Mouse (Mus musculus) splenic B cell, adult 2 months (primary cell): ENCODE measurements around the gene Rab42.
"Not testable (repeated sequence)": the region's sequence is repeated elsewhere in the genome, so short reads cannot be mapped to it uniquely, and the experiment has no call there.

ENCODE experiments used
- DNase-seq: peaks from one replicate; pipeline ENCODE4 v3.0.0-alpha.2; 2011; ENCODE audit warnings: low read depth, low spot score
- H3K27me3 ChIP-seq: 2 replicates; pipeline ENCODE4 v1.6.1; 2012; ENCODE audit warnings: mild to moderate bottlenecking, low read length, moderate library complexity, mixed read lengths; ENCODE audit not compliant: control insufficient read depth, poor library complexity, insufficient read depth, severe bottlenecking
- H3K36me3 ChIP-seq: 2 replicates; pipeline ENCODE4 v1.6.1; 2012; ENCODE audit warnings: mild to moderate bottlenecking, low read length, moderate library complexity, mixed read lengths; ENCODE audit not compliant: control insufficient read depth, poor library complexity, insufficient read depth, severe bottlenecking

Rab42 gene

DNA sequence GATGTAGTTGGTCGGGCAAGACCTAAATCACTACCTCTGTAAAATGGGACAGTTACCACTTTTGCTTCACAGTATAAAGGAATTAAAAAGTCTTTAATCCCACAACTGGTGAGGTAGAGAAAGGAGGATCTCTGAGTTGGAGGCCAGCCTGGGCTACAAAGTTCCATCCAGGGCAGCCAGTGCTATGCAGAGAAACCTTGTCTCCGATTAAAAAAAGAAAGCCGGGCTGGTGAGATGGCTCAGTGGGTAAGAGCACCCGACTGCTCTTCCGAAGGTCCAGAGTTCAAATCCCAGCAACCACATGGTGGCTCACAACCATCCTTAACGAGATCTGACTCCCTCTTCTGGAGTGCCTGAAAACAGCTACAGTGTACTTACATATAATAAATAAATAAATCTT lies 299 bp upstream of the Rab42 start:
- not testable (repeated sequence) for H3K27me3 ChIP-seq, DNase-seq, H3K36me3 ChIP-seq

- DNase-seq: no peak
- H3K27me3 ChIP-seq: no peaks in the 10 kb centered on the region
- no peaks in the 10 kb centered on the region for H3K36me3 ChIP-seq
These were observed 933 bp downstream of the Rab42 start for GRCm38 (mm10) chr4:132301965-132302938.

- no peak for DNase-seq
- Histone ChIP-seq H3K27me3 (no peaks in the 10 kb centered on the region), H3K36me3 (no peaks in the 10 kb centered on the region)
These were observed 1.7 kb downstream of the Rab42 start for GRCm38 (mm10) chr4:132301486-132301885.

GRCm38 (mm10) chr4:132299849-132300248 lies 3.3 kb downstream of the Rab42 start:
- no peaks in the 10 kb centered on the region for H3K27me3 ChIP-seq

GRCm38 (mm10) chr4:132295696-132296390 lies 7.3 kb downstream of the Rab42 start:
- peaks cover 2% of the 10 kb centered on the region for H3K36me3 ChIP-seq
- no peaks in the 10 kb centered on the region for H3K27me3 ChIP-seq
- peak; percentile 19 for DNase-seq

More at GRCm38 (mm10) chr4:132299849-132300248, 3.3 kb downstream of the Rab42 start:
- no peak for DNase-seq
- H3K36me3 ChIP-seq: no peaks in the 10 kb centered on the region

DNA sequence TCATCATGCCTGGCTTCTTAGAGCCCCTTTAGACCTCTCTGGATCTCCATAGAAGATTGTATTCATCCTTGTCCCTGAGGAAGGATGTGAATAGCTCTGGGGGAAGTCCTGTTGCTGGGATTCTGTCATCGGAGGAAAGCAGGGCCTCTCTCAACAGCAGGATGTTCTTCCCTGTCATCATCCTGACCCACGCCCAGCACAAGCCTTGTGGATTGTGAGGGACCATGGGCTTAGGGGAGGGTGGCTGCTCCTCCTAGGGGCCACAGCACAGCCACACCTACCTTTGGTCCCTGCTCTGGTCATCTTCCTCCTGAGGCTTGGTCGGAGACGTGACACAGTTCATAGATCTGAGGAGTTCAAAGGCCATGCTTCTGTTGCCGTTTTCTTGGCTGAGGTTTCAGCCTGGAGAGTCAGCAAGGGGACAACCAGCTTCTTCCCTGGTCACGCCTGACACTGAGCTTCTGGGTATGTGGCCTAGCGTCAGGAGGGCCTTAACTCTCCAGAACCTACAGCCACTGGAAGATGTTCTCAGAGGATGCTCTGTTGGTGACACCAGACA lies 9.4 kb downstream of the Rab42 start:
- Histone ChIP-seq H3K27me3 (no peaks in the 10 kb centered on the region), H3K36me3 (peaks cover 3% of the 10 kb centered on the region)
- no peak for DNase-seq

- H3K36me3 ChIP-seq: peaks cover 3% of the 10 kb centered on the region
- H3K27me3 ChIP-seq: no peaks in the 10 kb centered on the region
- DNase-seq: no peak
These were observed 10.2 kb downstream of the Rab42 start for GRCm38 (mm10) chr4:132292988-132293387.

DNA sequence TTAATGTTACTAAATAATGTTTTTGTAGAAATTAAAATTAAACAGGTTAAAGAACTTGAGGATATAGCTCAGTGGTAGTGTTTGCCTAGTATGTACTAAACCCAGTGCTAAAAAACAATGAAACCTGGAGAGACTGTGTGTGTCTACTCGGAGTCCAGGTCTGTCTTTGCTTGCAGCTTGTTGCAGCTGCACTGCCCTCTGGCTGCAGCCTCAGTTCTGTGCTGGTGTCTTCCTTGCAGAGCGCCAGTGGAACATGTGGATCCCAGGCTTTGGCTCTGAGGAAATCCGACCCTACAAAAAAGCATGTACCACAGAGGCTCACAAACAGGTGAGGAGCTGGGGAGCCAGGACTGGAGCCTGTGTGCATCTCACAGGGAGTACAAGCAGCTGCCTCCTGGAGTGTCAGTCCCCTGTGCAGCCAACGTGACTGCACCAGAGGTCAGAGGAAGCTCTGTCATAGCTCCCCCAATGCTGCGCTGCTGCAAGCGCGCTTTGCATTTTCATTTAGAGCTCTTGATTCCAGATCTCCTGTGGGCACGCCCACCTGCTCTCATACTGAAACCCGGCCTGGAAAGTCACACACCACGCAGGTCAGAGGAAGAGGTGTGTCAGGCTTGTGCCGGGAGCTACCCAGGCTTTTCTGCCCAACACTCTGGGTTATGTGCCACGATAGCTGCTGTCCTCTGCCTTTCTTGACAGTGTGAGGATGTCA lies 11.4 kb downstream of the Rab42 start:
- Histone ChIP-seq H3K36me3 (peaks cover 3% of the 10 kb centered on the region), H3K27me3 (no peaks in the 10 kb centered on the region)
- no peak for DNase-seq

- Histone ChIP-seq H3K27me3 (no peaks in the 10 kb centered on the region), H3K36me3 (peaks cover 3% of the 10 kb centered on the region)
- no peak for DNase-seq
These were observed 12.1 kb downstream of the Rab42 start for GRCm38 (mm10) chr4:132291056-132291455.

GRCm38 (mm10) chr4:132288840-132289239 lies 14.3 kb downstream of the Rab42 start:
- H3K36me3 ChIP-seq: peaks cover 10% of the 10 kb centered on the region
- DNase-seq, H3K27me3 ChIP-seq: not testable (repeated sequence)

DNA sequence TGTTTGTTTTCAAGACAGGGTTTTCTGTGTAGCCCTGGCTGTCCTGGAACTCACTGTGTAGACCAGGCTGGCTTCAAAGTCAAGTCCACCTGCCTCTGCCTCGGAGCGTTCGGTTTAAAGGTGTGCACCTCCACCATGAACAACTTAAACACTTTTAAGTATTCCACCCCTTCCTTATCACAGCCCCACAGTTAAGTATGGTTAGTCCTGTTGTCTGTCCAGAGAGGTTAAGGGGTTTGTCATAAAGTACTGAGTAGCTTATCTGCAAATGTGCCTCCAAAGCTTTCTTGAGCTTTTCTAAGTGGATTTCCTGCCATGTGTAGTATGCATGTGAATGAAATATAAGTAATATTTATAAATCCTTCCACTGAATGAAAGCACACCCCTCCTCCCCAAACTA lies 27.2 kb downstream of the Rab42 start:
- no peak for DNase-seq
- no peaks in the 10 kb centered on the region for H3K27me3 ChIP-seq
- no peaks in the 10 kb centered on the region for H3K36me3 ChIP-seq

GRCm38 (mm10) chr4:132274156-132274862 lies 28.9 kb downstream of the Rab42 start, which contains the start of gene Taf12:
Taf12 (plus strand) TSS chr4:132274375.
- Histone ChIP-seq H3K27me3 (no peaks in the 10 kb centered on the region), H3K36me3 (no peaks in the 10 kb centered on the region)
- peak; percentile 96 for DNase-seq

GRCm38 (mm10) chr4:132273166-132273565 lies 30.0 kb downstream of the Rab42 start:
- H3K36me3 ChIP-seq: no peaks in the 10 kb centered on the region
- DNase-seq: no peak
- no peaks in the 10 kb centered on the region for H3K27me3 ChIP-seq
